Mouse (Mus musculus) hindbrain, embryonic 11.5 days (tissue): ENCODE measurements around the gene Fancc. TPM values are rescaled to one million over a fixed set of nuclear protein-coding genes. Genes with fewer than 3 reads are reported as not detected.

Experiments used
- ATAC-seq: fragments of 200-750 bp; cut with Nextera tagmentation; 2 replicates; pipeline ENCODE4 v1.8.0; 2017; ENCODE audit warnings: mild to moderate bottlenecking, moderate TSS enrichment, moderate library complexity; ENCODE audit not compliant: low FRiP score
- DNase-seq: peaks from one replicate; pipeline ENCODE4 v3.0.0-alpha.2; 2015; ENCODE audit warnings: low spot score
- H3K27ac ChIP-seq: fragments of 300-500 bp; sonication (generic); 2 replicates; pipeline ENCODE4 v1.5.1; 2014; ENCODE audit warnings: mild to moderate bottlenecking, low read depth, low read length
- H3K27me3 ChIP-seq: fragments of 300-500 bp; sonication (generic); 2 replicates; pipeline ENCODE4 v1.6.1; 2014; ENCODE audit warnings: mild to moderate bottlenecking, low read length, moderate library complexity, mixed read lengths; ENCODE audit not compliant: control insufficient read depth, insufficient read depth
- H3K36me3 ChIP-seq: fragments of 300-500 bp; sonication (generic); 2 replicates; pipeline ENCODE4 v1.6.1; 2014; ENCODE audit warnings: mild to moderate bottlenecking, low read length, moderate library complexity, mixed read lengths; ENCODE audit not compliant: control insufficient read depth, insufficient read depth
- H3K4me1 ChIP-seq: fragments of 300-500 bp; sonication (generic); replicated peaks from 2 replicates; pipeline ENCODE4 v1.6.1; 2014; ENCODE audit warnings: low read length, mixed read lengths; ENCODE audit not compliant: control insufficient read depth, insufficient read depth
- H3K4me2 ChIP-seq: fragments of 300-500 bp; sonication (generic); replicated peaks from 2 replicates; pipeline ENCODE4 v1.6.1; 2014; ENCODE audit warnings: mild to moderate bottlenecking, low read depth, low read length
- H3K4me3 ChIP-seq: fragments of 300-500 bp; sonication (generic); 2 replicates; pipeline ENCODE4 v1.5.1; 2014; ENCODE audit warnings: low read depth, low read length
- H3K9ac ChIP-seq: fragments of 300-500 bp; sonication (generic); 2 replicates; pipeline ENCODE4 v1.6.1; 2014; ENCODE audit warnings: low read depth, low read length
- H3K9me3 ChIP-seq: fragments of 300-500 bp; sonication (generic); 2 replicates; pipeline ENCODE4 v1.6.1; 2016; ENCODE audit warnings: low read length; ENCODE audit not compliant: control insufficient read depth
- WGBS: fragments of 180-500 bp; shearing (Covaris S2); extraction: QIAGEN DNeasy Blood & Tissue Kit; methylation state at CpG from one replicate; pipeline ENCODE4 v1.1.7; 2014; 5-methylcytosine and 5-hydroxymethylcytosine counted together
- polyA plus RNA-seq: library from polyadenylated mRNA; unstranded; fragments of >200 nt; fragmentation: Nextera tagmentation; extraction: Ambion mirVana; gene quantifications from 2 replicates; pipeline ENCODE4 v1.2.1, GENCODE M21; 2014

The Fancc gene
- polyA plus RNA-seq, 1 experiment from 2014 or later = 26.1 TPM

GRCm38 (mm10) chr13:63256146-63256545 is 240.9 kb downstream of the Fancc start:
- Histone ChIP-seq H3K27me3 (no peaks in the 10 kb centered on the region), H3K4me3 (no peak overlapping the region), H3K4me1 (no peaks in the 10 kb centered on the region; the same call in 1 of the 2 replicates), H3K4me2 (no peak overlapping the region), H3K9ac (no peak overlapping the region), H3K27ac (no peak overlapping the region), H3K9me3 (no peaks in the 10 kb centered on the region), H3K36me3 (no peaks in the 10 kb centered on the region)
- WGBS = 88% methylated on average over 6 of the region's 6 CpGs
- ATAC-seq = no peak
- DNase-seq = no peak

GRCm38 (mm10) chr13:63255519-63256011 is 241.5 kb downstream of the Fancc start:
- no peak for ATAC-seq
- 88% methylated on average over 5 of the region's 5 CpGs for WGBS
- H3K4me1 ChIP-seq = no peaks in the 10 kb centered on the region; the same call in 1 of the 2 replicates

GRCm38 (mm10) chr13:63253886-63254636 is 243.0 kb downstream of the Fancc start:
- H3K9ac ChIP-seq = no peak overlapping the region
- no peak overlapping the region for H3K4me2 ChIP-seq
- no peak for DNase-seq
- no peak overlapping the region for H3K27ac ChIP-seq
- no peak for ATAC-seq
- no peaks in the 10 kb centered on the region; the same call in 1 of the 2 replicates for H3K4me1 ChIP-seq
- 85% methylated on average over 7 of the region's 7 CpGs for WGBS
- no peaks in the 10 kb centered on the region for H3K27me3 ChIP-seq
- H3K36me3 ChIP-seq = no peaks in the 10 kb centered on the region
- H3K4me3 ChIP-seq = no peak overlapping the region
- no peaks in the 10 kb centered on the region for H3K9me3 ChIP-seq

More at GRCm38 (mm10) chr13:63255519-63256011, 241.5 kb downstream of the Fancc start:
- H3K4me3 ChIP-seq = no peak overlapping the region
- DNase-seq = no peak
- H3K9me3 ChIP-seq = no peaks in the 10 kb centered on the region
- H3K36me3 ChIP-seq = no peaks in the 10 kb centered on the region
- no peak overlapping the region for H3K27ac ChIP-seq
- H3K27me3 ChIP-seq = no peaks in the 10 kb centered on the region
- no peak overlapping the region for H3K9ac ChIP-seq
- no peak overlapping the region for H3K4me2 ChIP-seq

- no peak overlapping the region for H3K4me3 ChIP-seq
- no peak overlapping the region for H3K9ac ChIP-seq
- H3K4me1 ChIP-seq = no peaks in the 10 kb centered on the region; the same call in 1 of the 2 replicates
- WGBS = 91% methylated on average over 5 of the region's 5 CpGs
- DNase-seq = no peak
- no peak overlapping the region for H3K27ac ChIP-seq
- H3K36me3 ChIP-seq = no peaks in the 10 kb centered on the region
- no peak for ATAC-seq
- H3K4me2 ChIP-seq = no peak overlapping the region
- no peaks in the 10 kb centered on the region for H3K27me3 ChIP-seq
- H3K9me3 ChIP-seq = no peaks in the 10 kb centered on the region
Observed at GRCm38 (mm10) chr13:63253147-63253546, 243.9 kb downstream of the Fancc start.

- Histone ChIP-seq H3K27me3 (no peaks in the 10 kb centered on the region), H3K9me3 (no peaks in the 10 kb centered on the region), H3K36me3 (no peaks in the 10 kb centered on the region), H3K4me2 (no peak overlapping the region), H3K4me3 (no peak overlapping the region), H3K4me1 (no peaks in the 10 kb centered on the region), H3K9ac (no peak overlapping the region), H3K27ac (no peak overlapping the region)
- ATAC-seq (no peak), DNase-seq (no peak)
- 89% methylated on average over 2 of the region's 2 CpGs for WGBS
Observed at GRCm38 (mm10) chr13:63252295-63253010, 244.6 kb downstream of the Fancc start.

- Histone ChIP-seq H3K27ac (no peak overlapping the region), H3K27me3 (no peaks in the 10 kb centered on the region), H3K4me1 (no peaks in the 10 kb centered on the region), H3K36me3 (no peaks in the 10 kb centered on the region), H3K4me3 (no peak overlapping the region), H3K4me2 (no peak overlapping the region), H3K9me3 (no peaks in the 10 kb centered on the region), H3K9ac (no peak overlapping the region)
- ATAC-seq = no peak
- no peak for DNase-seq
- 79% methylated on average over 12 of the region's 12 CpGs for WGBS
Observed at GRCm38 (mm10) chr13:63251118-63251889, 245.8 kb downstream of the Fancc start.

- H3K4me3 ChIP-seq = no peak overlapping the region
- no peak overlapping the region for H3K27ac ChIP-seq
- no peak overlapping the region for H3K9ac ChIP-seq
- no peak overlapping the region for H3K4me2 ChIP-seq
- no peaks in the 10 kb centered on the region for H3K36me3 ChIP-seq
- no peaks in the 10 kb centered on the region for H3K27me3 ChIP-seq
- H3K4me1 ChIP-seq = no peaks in the 10 kb centered on the region
- H3K9me3 ChIP-seq = no peaks in the 10 kb centered on the region
- WGBS = 90% methylated on average over 8 of the region's 8 CpGs
- ATAC-seq (no peak), DNase-seq (no peak)
Observed at GRCm38 (mm10) chr13:63250441-63250980, 246.6 kb downstream of the Fancc start.

GRCm38 (mm10) chr13:63249741-63250431 is 247.2 kb downstream of the Fancc start:
- Histone ChIP-seq H3K9ac (no peak overlapping the region), H3K4me2 (no peak overlapping the region), H3K4me1 (no peaks in the 10 kb centered on the region), H3K9me3 (no peaks in the 10 kb centered on the region), H3K36me3 (no peaks in the 10 kb centered on the region), H3K27me3 (no peaks in the 10 kb centered on the region), H3K27ac (no peak overlapping the region), H3K4me3 (no peak overlapping the region)
- 86% methylated on average over 8 of the region's 8 CpGs for WGBS
- ATAC-seq (no peak), DNase-seq (no peak)
